Mouse (Mus musculus) brain, embryonic 14.5 days (tissue): ENCODE results near the gene Espl1.

Experiments
- CTCF ChIP-seq: fragments of 200-500 bp; IDR thresholded peaks from 2 replicates; pipeline ENCODE4 v1.5.1; 2012; ENCODE audit warnings: inconsistent platforms, mild to moderate bottlenecking, moderate library complexity, borderline replicate concordance; ENCODE audit not compliant: insufficient read depth, insufficient read length; ENCODE audit errors: extremely low read depth
- POLR2A ChIP-seq: fragments of 200-500 bp; IDR thresholded peaks from 2 replicates; pipeline ENCODE4 v1.6.1; 2012; ENCODE audit warnings: mild to moderate bottlenecking, inconsistent platforms, borderline replicate concordance; ENCODE audit not compliant: poor library complexity, insufficient read depth, insufficient read length, severe bottlenecking; ENCODE audit errors: extremely low read depth

- no peak for TF ChIP-seq POLR2A
- no peak for TF ChIP-seq CTCF
Observed at GRCm38 (mm10) chr15:102358834-102359233, 62.8 kb downstream of the Espl1 start.
